Mouse (Mus musculus) MEL (cell line): ENCODE measurements at regions not wholly inside any gene's neighbourhood (a gene's known extent, or its start where the extent isn't known, plus 50 kb on each side); places are given as distances from the start of the nearest gene placed in this dataset.

Experiments used
- DNase-seq: peaks from one replicate; pipeline ENCODE4 v3.0.0; 2011; ENCODE audit warnings: low read depth, low spot score
- H3K27ac ChIP-seq: 2 replicates; pipeline ENCODE4 v1.5.1; 2012; ENCODE audit warnings: low read depth, mild to moderate bottlenecking, control low read depth, low read length, moderate library complexity; ENCODE audit not compliant: control insufficient read depth
- H3K27me3 ChIP-seq, 2 experiments: fragments of 150-350 bp in 1 of 2; sonication (generic) in 1 of 2; 2 replicates each; pipeline ENCODE4 v1.6.1; 2012; ENCODE audit warnings: low read length in 2 of 2, mild to moderate bottlenecking in 2 of 2, improper control_type of control experiment in 1 of 2, moderate library complexity in 1 of 2; ENCODE audit not compliant: insufficient read depth in 2 of 2, control insufficient read depth in 1 of 2
- H3K36me3 ChIP-seq, 2 experiments: 2 replicates each; pipeline ENCODE4 v1.6.1; 2012 to 2014; ENCODE audit warnings: low read length in 2 of 2, improper control_type of control experiment in 1 of 2, inconsistent platforms in 1 of 2, mild to moderate bottlenecking in 1 of 2; ENCODE audit not compliant: insufficient read depth in 2 of 2, control insufficient read depth in 1 of 2
- H3K4me1 ChIP-seq, 2 experiments: fragments of 150-350 bp in 1 of 2; sonication (generic) in 1 of 2; 2 replicates each; pipeline ENCODE4 v1.6.1; 2012; ENCODE audit warnings: low read length in 2 of 2, improper control_type of control experiment in 1 of 2, mild to moderate bottlenecking in 1 of 2; ENCODE audit not compliant: insufficient read depth in 2 of 2, control insufficient read depth in 1 of 2
- H3K4me3 ChIP-seq, 2 experiments: fragments of 150-350 bp in 1 of 2; sonication (generic) in 1 of 2; 2 replicates each; pipeline ENCODE4 v1.5.1; 2012; ENCODE audit warnings: low read depth in 2 of 2, low read length in 2 of 2, mild to moderate bottlenecking in 2 of 2, moderate library complexity in 2 of 2, control low read depth in 1 of 2, improper control_type of control experiment in 1 of 2; ENCODE audit not compliant: control insufficient read depth in 1 of 2, insufficient read depth in 1 of 2
- H3K79me2 ChIP-seq: 2 replicates; pipeline ENCODE4 v1.6.1; 2012; ENCODE audit warnings: mild to moderate bottlenecking, low read length, moderate library complexity; ENCODE audit not compliant: control insufficient read depth, poor library complexity, insufficient read depth
- H3K9ac ChIP-seq: 2 replicates; pipeline ENCODE4 v1.6.1; 2012; ENCODE audit warnings: low read depth, mild to moderate bottlenecking, control low read depth, low read length, moderate library complexity; ENCODE audit not compliant: control insufficient read depth, poor library complexity, severe bottlenecking
- H3K9me3 ChIP-seq: fragments of 150-350 bp; sonication (generic); replicated peaks from 2 replicates; pipeline ENCODE4 v1.6.1; 2012; ENCODE audit warnings: mild to moderate bottlenecking, low read length, improper control_type of control experiment, moderate library complexity; ENCODE audit not compliant: insufficient read depth
- BHLHE40 ChIP-seq: IDR thresholded peaks from 2 replicates; pipeline ENCODE4 v1.6.1; 2012; ENCODE audit warnings: low read depth, mild to moderate bottlenecking, inconsistent platforms, low read length, improper control_type of control experiment, borderline replicate concordance
- CHD1 ChIP-seq: IDR thresholded peaks from 2 replicates; pipeline ENCODE4 v1.6.1; 2012; ENCODE audit warnings: low read depth, mild to moderate bottlenecking, inconsistent platforms, low read length, improper control_type of control experiment
- CHD2 ChIP-seq: IDR thresholded peaks from 2 replicates; pipeline ENCODE4 v1.6.1; 2011; ENCODE audit warnings: low read length, improper control_type of control experiment
- CTCF ChIP-seq, 3 experiments: IDR thresholded peaks in 2 of 3; conservative IDR thresholded peaks in 1 of 3; 2 replicates each; pipeline ENCODE4 v1.5.1; 2011 to 2012; ENCODE audit warnings: low read length in 3 of 3, low read depth in 2 of 3, mild to moderate bottlenecking in 2 of 3, improper control_type of control experiment in 1 of 3, inconsistent platforms in 1 of 3, mixed read lengths in 1 of 3, moderate library complexity in 1 of 3; ENCODE audit not compliant: control insufficient read depth in 1 of 3, insufficient read depth in 1 of 3, poor library complexity in 1 of 3, severe bottlenecking in 1 of 3
- ELF1 ChIP-seq: IDR thresholded peaks from 2 replicates; pipeline ENCODE4 v1.6.1; 2014; ENCODE audit warnings: low read depth, mild to moderate bottlenecking, inconsistent platforms, low read length, improper control_type of control experiment, moderate library complexity
- ETS1 ChIP-seq: IDR thresholded peaks from 2 replicates; pipeline ENCODE4 v1.6.1; 2012; ENCODE audit warnings: low read depth, mild to moderate bottlenecking, inconsistent platforms, low read length, improper control_type of control experiment, moderate library complexity
- GABPA ChIP-seq: IDR thresholded peaks from 2 replicates; pipeline ENCODE4 v1.6.1; 2012; ENCODE audit warnings: low read depth, mild to moderate bottlenecking, inconsistent platforms, low read length, improper control_type of control experiment, moderate library complexity
- GATA1 ChIP-seq: IDR thresholded peaks from 2 replicates; pipeline ENCODE4 v1.6.1; 2011; ENCODE audit warnings: low read depth, low read length, improper control_type of control experiment
- HCFC1 ChIP-seq: IDR thresholded peaks from 2 replicates; pipeline ENCODE4 v1.6.1; 2012; ENCODE audit warnings: low read depth, mild to moderate bottlenecking, inconsistent platforms, low read length, improper control_type of control experiment, moderate library complexity
- MEF2A ChIP-seq: IDR thresholded peaks from 2 replicates; pipeline ENCODE4 v1.6.1; 2014; ENCODE audit warnings: low read depth, mild to moderate bottlenecking, inconsistent platforms, low read length, improper control_type of control experiment; ENCODE audit not compliant: poor library complexity, insufficient replicate concordance, severe bottlenecking; ENCODE audit errors: extremely low read depth
- MYB ChIP-seq: IDR thresholded peaks from 2 replicates; pipeline ENCODE4 v1.6.1; 2011; ENCODE audit warnings: mild to moderate bottlenecking, low read depth, low read length, improper control_type of control experiment
- NELFE ChIP-seq: IDR thresholded peaks from 2 replicates; pipeline ENCODE4 v1.6.1; 2011; ENCODE audit warnings: low read depth, low read length, improper control_type of control experiment
- NRF1 ChIP-seq: IDR thresholded peaks from 2 replicates; pipeline ENCODE4 v1.6.1; 2014; ENCODE audit warnings: low read depth, mild to moderate bottlenecking, inconsistent platforms, low read length, improper control_type of control experiment, moderate library complexity; ENCODE audit not compliant: poor library complexity, insufficient read depth, severe bottlenecking
- POLR2A ChIP-seq, 2 experiments: IDR thresholded peaks; 2 replicates each; pipeline ENCODE4 v1.6.1; 2011 to 2012; ENCODE audit warnings: low read length in 2 of 2, mild to moderate bottlenecking in 2 of 2, control low read depth in 1 of 2, improper control_type of control experiment in 1 of 2, low read depth in 1 of 2, moderate library complexity in 1 of 2; ENCODE audit not compliant: control insufficient read depth in 1 of 2, insufficient read depth in 1 of 2, poor library complexity in 1 of 2
- POLR2AphosphoS2 ChIP-seq: IDR thresholded peaks from 2 replicates; pipeline ENCODE4 v1.6.1; 2011; ENCODE audit warnings: low read length, improper control_type of control experiment
- RAD21 ChIP-seq: IDR thresholded peaks from 2 replicates; pipeline ENCODE4 v1.6.1; 2011; ENCODE audit warnings: mild to moderate bottlenecking, low read depth, low read length, improper control_type of control experiment
- SMC3 ChIP-seq: IDR thresholded peaks from 2 replicates; pipeline ENCODE4 v1.6.1; 2011; ENCODE audit warnings: low read depth, low read length, improper control_type of control experiment
- TAL1 ChIP-seq: IDR thresholded peaks from 2 replicates; pipeline ENCODE4 v1.6.1; 2012; ENCODE audit warnings: mild to moderate bottlenecking, inconsistent platforms, low read length, moderate library complexity, mixed read lengths
- TBP ChIP-seq: IDR thresholded peaks from 2 replicates; pipeline ENCODE4 v1.8.0; 2011; ENCODE audit warnings: low read depth, low read length, improper control_type of control experiment
- TCF12 ChIP-seq: IDR thresholded peaks from 2 replicates; pipeline ENCODE4 v1.6.1; 2014; ENCODE audit warnings: low read depth, mild to moderate bottlenecking, inconsistent platforms, low read length, improper control_type of control experiment, moderate library complexity
- USF1 ChIP-seq: IDR thresholded peaks from 2 replicates; pipeline ENCODE4 v1.6.1; 2014; ENCODE audit warnings: low read depth, mild to moderate bottlenecking, inconsistent platforms, low read length, improper control_type of control experiment, moderate library complexity
- ZKSCAN1 ChIP-seq: IDR thresholded peaks from 2 replicates; pipeline ENCODE4 v1.6.1; 2012; ENCODE audit warnings: low read depth, mild to moderate bottlenecking, inconsistent platforms, low read length, improper control_type of control experiment, moderate library complexity
- ZMIZ1 ChIP-seq: IDR thresholded peaks from 2 replicates; pipeline ENCODE4 v1.6.1; 2012; ENCODE audit warnings: low read depth, mild to moderate bottlenecking, inconsistent platforms, low read length, improper control_type of control experiment, moderate library complexity
- ZNF384 ChIP-seq: IDR thresholded peaks from 2 replicates; pipeline ENCODE4 v1.6.1; 2012; ENCODE audit warnings: low read depth, mild to moderate bottlenecking, inconsistent platforms, low read length, improper control_type of control experiment

DNA sequence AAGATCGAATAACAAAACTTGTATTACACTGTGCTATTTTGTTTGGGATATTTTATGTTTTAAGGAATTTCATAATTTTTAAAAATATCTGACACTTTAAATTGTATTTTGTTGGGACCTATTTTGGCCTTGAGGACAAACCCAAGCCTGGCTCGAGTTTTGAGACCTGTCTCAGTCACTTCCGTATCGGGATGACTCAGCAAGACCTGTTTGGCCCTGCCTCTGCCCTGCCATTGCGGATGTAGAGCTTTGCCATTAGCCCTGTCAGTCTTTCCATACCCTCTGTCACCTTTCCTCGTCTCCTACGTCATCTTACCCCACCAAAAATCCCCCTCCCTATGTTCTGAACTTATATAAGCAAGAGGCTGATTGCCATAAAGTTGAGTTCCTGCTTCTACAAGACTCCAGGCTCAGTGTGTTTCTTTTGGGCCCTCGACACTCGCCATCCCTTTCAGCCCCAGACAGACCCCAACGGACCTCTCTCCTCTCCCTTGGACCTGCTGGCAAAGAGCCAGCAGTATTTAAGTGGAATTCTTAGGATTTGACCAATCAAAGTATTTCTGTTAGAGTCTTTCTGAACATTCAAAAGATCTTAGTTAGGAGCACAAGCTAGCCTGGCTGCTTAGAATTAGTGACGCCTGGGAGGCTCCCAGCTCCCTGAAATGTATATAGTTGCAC, 113.3 kb downstream of the Fam161a start:
- Histone ChIP-seq H3K27me3 (peaks cover 2 to 8% of the 10 kb centered on the region in 2 experiments; a peak in 2 of 4 replicates), H3K4me3 (no peak overlapping the region), H3K36me3 (peaks cover 0 to 3% of the 10 kb centered on the region in 2 experiments; a peak in 1 of 4 replicates), H3K79me2 (no peaks in the 10 kb centered on the region), H3K9ac (no peak overlapping the region), H3K27ac (no peak overlapping the region), H3K4me1 (no peaks in the 10 kb centered on the region), H3K9me3 (no peaks in the 10 kb centered on the region)
- DNase-seq, result peak; percentile 18
- TF ChIP-seq HCFC1 (no peak), CHD2 (no peak), TAL1 (no peak), CTCF (IDR thresholded peaks at IDR 0.05 in 2 of 3, conservative IDR thresholded peaks at IDR 0.05 in 1 of 3; ENCODE audit: control insufficient read depth in 1 of 3, insufficient read depth in 1 of 3, low read depth in 2 of 3, low read length in 3 of 3, poor library complexity in 1 of 3, severe bottlenecking in 1 of 3) (no peak), NRF1 (no peak), USF1 (no peak), POLR2AphosphoS2 (no peak), NELFE (no peak), ZMIZ1 (no peak)

- H3K9ac ChIP-seq, result no peak overlapping the region; the same call in 1 of the 2 replicates
- TF ChIP-seq GABPA (no peak), ZNF384 (no peak), ETS1 (no peak), MYB (no peak), ELF1 (no peak), TCF12 (no peak), RAD21 (no peak), GATA1 (no peak), SMC3 (no peak), CHD1 (no peak), POLR2A (IDR thresholded peaks at IDR 0.05; ENCODE audit: control insufficient read depth in 1 of 2, insufficient read depth in 1 of 2, low read depth in 1 of 2, low read length in 2 of 2, poor library complexity in 1 of 2) (no peak), ZKSCAN1 (no peak), ZMIZ1 (no peak), MEF2A (no peak), TBP (no peak), TAL1 (no peak), NELFE (no peak), CTCF (IDR thresholded peaks at IDR 0.05 in 2 of 3, conservative IDR thresholded peaks at IDR 0.05 in 1 of 3; ENCODE audit: control insufficient read depth in 1 of 3, insufficient read depth in 1 of 3, low read depth in 2 of 3, low read length in 3 of 3, poor library complexity in 1 of 3, severe bottlenecking in 1 of 3) (no peak), BHLHE40 (no peak)
- H3K4me3 ChIP-seq, result peak overlapping the region; percentile 46 to 53
- peak; percentile 68 for DNase-seq
- H3K9me3 ChIP-seq, result no peaks in the 10 kb centered on the region
- H3K36me3 ChIP-seq, result peaks cover 0 to 3% of the 10 kb centered on the region in 2 experiments; a peak in 1 of 4 replicates
- peaks cover 0 to 2% of the 10 kb centered on the region in 2 experiments; a peak in 1 of 4 replicates for H3K27me3 ChIP-seq
- H3K4me1 ChIP-seq, result no peaks in the 10 kb centered on the region
- H3K27ac ChIP-seq, result no peak overlapping the region
- H3K79me2 ChIP-seq, result no peaks in the 10 kb centered on the region
Observed at GRCm38 (mm10) chr11:23124198-23124951, 117.0 kb downstream of the Fam161a start.
